Mouse (Mus musculus): ENCODE results near the gene Plk5.

GRCm38 (mm10) chr10:80341026-80341425, 15.2 kb upstream of the Plk5 start:
- no peak for TF ChIP-seq ZC3H11A (IDR thresholded peaks at IDR 0.05; ENCODE audit: borderline replicate concordance, low read depth, low read length)
- no peak for TF ChIP-seq CHD2 (IDR thresholded peaks at IDR 0.05; ENCODE audit: low read depth, low read length)
- TF ChIP-seq ZNF384 (IDR thresholded peaks at IDR 0.05; ENCODE audit: low read depth, low read length), result no peak
- TF ChIP-seq HCFC1 (IDR thresholded peaks at IDR 0.05; ENCODE audit: borderline replicate concordance, insufficient read depth, low read length), result no peak
- TF ChIP-seq MAFK (IDR thresholded peaks at IDR 0.05; ENCODE audit: insufficient read depth, low read depth, low read length), result no peak
